11 mouse cellular contexts compared by ENCODE assay signal in the genomic region with DNA sequence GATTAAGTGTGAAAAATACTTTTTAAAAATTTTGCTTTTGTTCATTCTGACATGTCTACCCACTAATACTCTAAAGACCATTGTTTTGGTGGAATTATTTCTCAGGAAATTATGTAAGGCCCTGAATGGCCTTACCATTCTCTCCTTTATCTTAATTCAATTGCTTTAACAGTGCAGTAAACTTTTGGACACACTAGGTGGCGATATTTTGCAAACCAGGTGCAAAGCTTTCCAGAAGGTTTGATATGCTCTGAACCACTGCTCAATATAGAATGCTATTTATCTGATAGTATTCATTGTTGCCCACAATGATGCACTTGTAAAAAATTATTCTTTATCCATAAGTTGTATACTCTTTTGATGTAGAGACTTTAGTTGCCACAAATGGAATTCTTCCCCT. TPM values are rescaled to one million over a fixed set of nuclear protein-coding genes. Genes with fewer than 3 reads are reported as not detected.
DNase-seq lines count a peak whose midpoint lies in the region; ATAC-seq and TF ChIP-seq lines count a peak whose summit lies in the region.
"Had no signal": no experiment of that assay in that cellular context is flagged by ENCODE, and none has a peak within 500 bp of the region (broad histone marks: within the 10 kb centered on the region; RNA-seq: fewer than 3 reads in every experiment).

No protein-coding gene starts in this region.

- no peak overlapping the region for H3K4me3 ChIP-seq in ES-Bruce4 (ENCODE audit: low read depth, low read length)
- H3K4me3 ChIP-seq: erythroblast, embryonic 14.5 days; liver, embryonic 13.5 days had no signal

- H3K4me1 ChIP-seq in ES-Bruce4 (ENCODE audit: control insufficient read depth, insufficient read depth, low read length), result no peaks in the 10 kb centered on the region
- H3K4me1 ChIP-seq: liver, embryonic 13.5 days had no signal

- H3K36me3 ChIP-seq in ES-Bruce4 (ENCODE audit: control insufficient read depth, insufficient read depth, low read length, poor library complexity, severe bottlenecking), result no peaks in the 10 kb centered on the region
- H3K36me3 ChIP-seq: liver, embryonic 13.5 days had no signal

- no peak for TF ChIP-seq POLR2A in ES-Bruce4 (IDR thresholded peaks at IDR 0.05; ENCODE audit: insufficient read depth, low read length)

- no peak overlapping the region for H3K27ac ChIP-seq in ES-Bruce4 (ENCODE audit: insufficient read depth, low read length)
- H3K27ac ChIP-seq: liver, embryonic 13.5 days had no signal

- peak; percentile 3 for TF ChIP-seq CTCF in ES-Bruce4 (IDR thresholded peaks at IDR 0.05; ENCODE audit: low read depth, low read length)

- TF ChIP-seq EP300 in ES-Bruce4 (IDR thresholded peaks at IDR 0.05; ENCODE audit: insufficient read depth, low read depth, low read length), result no peak

- H3K9ac ChIP-seq in ES-Bruce4 (ENCODE audit: low read depth, poor library complexity, severe bottlenecking), result no peak overlapping the region
- H3K9ac ChIP-seq: liver, embryonic 13.5 days had no signal

- DNase-seq in cerebellum, adult 18-20 months, result peak; percentile 11 to 19
- DNase-seq in cerebellum, adult 11 months, result no peak
- DNase-seq in layer of hippocampus, adult 11-12 months (ENCODE audit: low spot score), result peak; percentile 6
- no peak for DNase-seq in layer of hippocampus, postnatal 36 days
- no peak for DNase-seq in testis, postnatal 14 days (ENCODE audit: low spot score)
- DNase-seq in yolk sac, embryonic 10.5 days (ENCODE audit: low spot score), result no peak
- DNase-seq: liver, embryonic 13.5 days had no signal

- no peaks in the 10 kb centered on the region for H3K27me3 ChIP-seq in ES-Bruce4 (ENCODE audit: control insufficient read depth, insufficient read depth, low read length, poor library complexity, severe bottlenecking)
- H3K27me3 ChIP-seq: CH12.LX; liver, embryonic 13.5 days had no signal

- peak; percentile 59 to 66; a peak in 3 of 4 replicates for ATAC-seq in hematopoietic stem cell, adult 5-6 weeks (replicated peaks in 1 of 2; ENCODE audit: insufficient read depth in 1 of 2, low FRiP score in 2 of 2, low TSS enrichment in 1 of 2, low read depth in 1 of 2, poor library complexity in 2 of 2, severe bottlenecking in 2 of 2)

- no peaks in the 10 kb centered on the region for H3K9me3 ChIP-seq in ES-Bruce4 (replicated peaks; ENCODE audit: control insufficient read depth, insufficient read depth, low read length, poor library complexity, severe bottlenecking)
- H3K9me3 ChIP-seq: liver, embryonic 13.5 days had no signal

RNA-seq across cellular contexts. Expression of gene Kctd12b, which starts 59.9 kb away (rescaled TPM):
- 1 to 10 TPM; 3.2 to 3.9 TPM for total RNA-seq in layer of hippocampus, postnatal 36 days (2021)
- 3.7 and 3.9 TPM in 2 replicates for polyA plus RNA-seq in ES-Bruce4 (2011; ENCODE audit: insufficient read depth, insufficient read length, low read depth, missing spikeins)
- total RNA-seq in hematopoietic stem cell, adult 5-6 weeks (2017), result 4.7 and 6.2 TPM in 2 replicates
- total RNA-seq: CH12.LX had no signal
- polyA plus RNA-seq: erythroblast, embryonic 14.5 days had no signal

Comparison
In these comparisons a context has a peak if more than half of its experiments do, and no peak if none do; other contexts are left out.
1. DNase-seq: peak in cerebellum, adult 18-20 months (2 of 2) and layer of hippocampus, adult 11-12 months (single experiment); none in cerebellum, adult 11 months (single experiment), layer of hippocampus, postnatal 36 days (0 of 2), testis, postnatal 14 days (single experiment) and yolk sac, embryonic 10.5 days (single experiment).